Mouse (Mus musculus) spleen, adult 18-20 months (tissue): ENCODE measurements at regions not wholly inside any gene's neighbourhood (a gene's known extent, or its start where the extent isn't known, plus 50 kb on each side); places are given as distances from the start of the nearest gene placed in this dataset.

Experiments used
- DNase-seq, 2 experiments: peaks; one replicate each; pipeline ENCODE4 v3.0.0; 2022; ENCODE audit warnings: mixed read lengths in 2 of 2

- no peak for DNase-seq
Observed at GRCm38 (mm10) chr8:126854121-126855055, 91.3 kb downstream of the Tomm20 start.

DNA sequence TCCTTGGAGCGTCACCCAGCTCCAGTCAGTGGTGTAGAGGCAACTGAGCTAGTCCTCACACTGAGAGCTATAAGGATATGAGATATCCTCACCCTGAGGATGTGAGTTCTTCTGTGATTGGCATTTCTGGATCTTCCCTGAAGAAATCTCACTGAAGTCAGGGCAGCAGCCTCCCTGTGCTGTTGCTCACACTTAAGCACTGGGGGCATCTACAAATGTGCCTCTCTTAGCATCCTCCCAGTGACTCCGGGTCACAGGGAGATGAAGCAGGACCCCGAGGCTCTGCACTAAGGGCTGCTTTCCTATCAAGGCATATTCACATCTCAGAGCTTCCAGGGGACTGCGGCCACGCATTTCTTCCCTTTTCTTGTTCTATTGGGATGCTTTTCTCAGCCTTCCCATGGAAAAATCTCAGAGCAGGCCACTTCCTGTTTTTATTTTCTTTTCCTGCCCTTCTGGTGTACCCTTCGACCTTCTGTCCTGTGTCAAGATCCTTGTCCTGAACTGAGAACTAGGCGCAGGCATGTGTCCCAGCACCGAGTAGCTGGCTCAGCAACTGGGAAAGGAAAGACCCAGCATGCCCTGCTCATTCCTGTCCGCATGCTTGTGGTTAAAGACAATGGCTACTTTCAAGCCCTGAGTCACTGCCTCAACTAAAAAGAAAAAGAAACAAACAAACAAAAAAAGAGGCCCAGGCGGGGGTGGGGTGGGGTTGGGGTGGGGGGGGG lies 92.8 kb downstream of the Tomm20 start:
- DNase-seq: no peak

DNA sequence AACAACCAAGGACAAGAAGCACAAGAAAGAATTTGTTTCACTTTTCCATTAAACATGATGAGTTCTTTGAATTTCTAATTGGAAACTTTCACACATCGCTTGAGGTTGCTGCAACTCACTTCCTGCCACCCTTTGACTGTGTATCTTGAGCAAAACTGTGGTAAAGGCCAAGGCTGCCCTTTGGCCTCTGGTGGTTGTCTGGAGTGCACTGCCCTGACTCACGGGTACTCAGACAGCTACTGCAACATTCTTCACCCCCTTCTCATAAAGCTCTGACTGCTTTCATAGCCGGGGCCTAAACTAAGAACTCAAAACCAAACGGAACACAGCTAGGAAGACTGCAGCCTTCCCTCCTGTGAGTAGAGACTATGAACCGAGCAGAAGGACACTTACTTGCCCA lies 93.5 kb downstream of the Tomm20 start:
- no peak for DNase-seq

DNA sequence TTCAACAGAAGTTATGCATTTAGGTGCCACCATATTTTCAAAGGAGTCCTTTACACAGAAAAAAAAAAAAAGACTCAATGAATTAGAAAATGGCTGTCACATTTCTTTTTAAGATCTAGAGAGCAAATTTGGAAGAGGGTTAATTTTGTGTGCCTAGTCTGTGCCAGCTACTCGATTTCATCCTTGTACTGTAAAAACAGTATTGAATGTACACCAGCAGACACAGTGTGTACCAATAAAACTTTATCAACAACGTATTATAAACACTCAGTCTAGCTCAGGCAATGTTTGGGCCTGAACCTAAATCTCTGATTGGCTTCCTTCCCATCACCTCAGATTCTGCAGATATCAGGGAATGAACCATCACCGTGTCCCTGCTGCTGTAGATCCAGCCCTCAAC lies 93.9 kb downstream of the Tomm20 start:
- no peak for DNase-seq

DNA sequence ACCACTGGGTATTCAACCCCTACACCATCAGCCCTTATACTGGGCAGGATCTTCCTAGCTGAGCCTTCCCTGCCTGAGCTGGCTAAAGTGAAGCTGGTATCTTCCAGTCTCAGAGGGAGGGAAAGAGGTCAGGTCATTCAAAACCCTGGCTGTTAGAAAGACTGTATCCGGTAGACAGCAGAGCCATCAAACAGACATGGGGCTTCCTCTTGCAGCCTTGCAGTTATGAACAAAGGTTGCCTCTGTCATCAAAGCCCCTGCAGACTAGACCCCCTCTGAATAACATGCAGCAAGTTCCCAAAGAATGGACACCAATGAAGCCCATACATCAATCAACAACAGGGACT lies 95.5 kb downstream of the Tomm20 start:
- DNase-seq: no peak

DNA sequence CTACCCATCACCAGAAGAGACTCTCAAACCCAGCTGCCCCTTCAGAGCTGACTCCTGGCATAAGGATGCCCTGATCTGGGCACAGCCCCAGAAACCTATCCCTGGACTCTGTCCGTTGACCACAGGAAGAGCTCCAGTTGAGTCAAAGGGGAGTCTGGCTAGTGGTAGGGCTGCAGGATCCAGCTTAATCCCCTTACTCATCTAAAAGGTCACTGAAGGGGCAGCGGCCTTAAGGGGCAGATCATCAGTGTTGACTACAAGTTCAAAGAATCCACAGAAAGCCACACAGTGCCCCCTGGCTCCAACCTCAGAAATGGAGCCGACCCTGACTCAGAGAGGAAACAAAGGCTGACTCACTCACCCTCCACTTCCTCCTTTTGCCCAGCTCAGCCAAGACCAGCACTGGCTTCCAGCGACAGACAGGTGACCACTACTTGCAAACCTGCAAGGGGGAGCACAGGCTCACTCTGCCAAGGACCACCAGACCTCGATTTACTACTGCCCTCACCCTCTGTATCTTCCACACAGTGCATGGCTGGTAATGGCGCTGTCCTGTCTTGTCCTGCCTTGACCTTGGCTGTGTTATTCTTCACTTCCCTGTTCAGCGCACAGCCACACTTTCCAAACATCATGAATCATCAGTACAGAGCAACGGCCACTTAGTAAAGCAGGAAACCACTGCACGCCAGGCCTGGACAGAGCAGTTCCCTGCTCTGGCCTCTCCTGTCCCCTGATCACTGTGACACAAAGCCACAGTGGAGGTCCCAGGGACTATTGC lies 96.0 kb downstream of the Tomm20 start:
- DNase-seq: peak; percentile 62 to 63

DNA sequence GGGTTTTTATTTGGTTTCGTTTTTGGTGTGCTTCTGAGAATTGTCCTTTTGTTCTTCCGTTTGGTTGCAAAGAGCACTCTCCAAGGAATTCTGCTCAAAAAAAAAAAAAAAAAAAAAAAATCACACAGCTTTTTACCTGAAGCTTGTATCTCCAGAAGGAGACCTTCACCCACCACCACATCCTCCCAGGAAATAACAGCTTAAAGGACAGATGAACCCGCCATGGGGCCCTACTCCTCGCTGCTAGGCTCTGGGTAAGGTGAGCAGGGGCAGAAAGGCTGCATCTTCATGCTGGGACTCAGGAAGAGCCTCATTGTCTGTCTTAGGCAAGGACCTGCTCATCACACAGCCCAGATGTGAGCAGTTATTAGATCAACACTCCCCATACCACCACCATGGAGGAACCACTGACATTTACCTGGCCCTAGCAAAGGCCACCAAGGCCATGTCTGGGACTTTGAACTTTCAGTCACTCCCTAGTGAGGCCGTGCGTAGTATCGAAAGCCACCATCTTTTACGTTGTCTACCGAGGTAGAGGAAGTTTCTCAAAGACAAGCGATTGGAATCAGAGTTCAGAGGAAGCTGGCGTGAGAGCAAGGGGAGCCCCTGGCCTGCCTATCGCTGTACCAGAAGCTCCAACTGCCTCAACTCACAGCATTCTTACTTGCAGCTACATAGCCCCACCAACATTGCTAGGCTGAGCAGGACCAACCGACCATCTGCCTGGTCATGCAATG lies 97.1 kb downstream of the Tomm20 start:
- no peak for DNase-seq

DNA sequence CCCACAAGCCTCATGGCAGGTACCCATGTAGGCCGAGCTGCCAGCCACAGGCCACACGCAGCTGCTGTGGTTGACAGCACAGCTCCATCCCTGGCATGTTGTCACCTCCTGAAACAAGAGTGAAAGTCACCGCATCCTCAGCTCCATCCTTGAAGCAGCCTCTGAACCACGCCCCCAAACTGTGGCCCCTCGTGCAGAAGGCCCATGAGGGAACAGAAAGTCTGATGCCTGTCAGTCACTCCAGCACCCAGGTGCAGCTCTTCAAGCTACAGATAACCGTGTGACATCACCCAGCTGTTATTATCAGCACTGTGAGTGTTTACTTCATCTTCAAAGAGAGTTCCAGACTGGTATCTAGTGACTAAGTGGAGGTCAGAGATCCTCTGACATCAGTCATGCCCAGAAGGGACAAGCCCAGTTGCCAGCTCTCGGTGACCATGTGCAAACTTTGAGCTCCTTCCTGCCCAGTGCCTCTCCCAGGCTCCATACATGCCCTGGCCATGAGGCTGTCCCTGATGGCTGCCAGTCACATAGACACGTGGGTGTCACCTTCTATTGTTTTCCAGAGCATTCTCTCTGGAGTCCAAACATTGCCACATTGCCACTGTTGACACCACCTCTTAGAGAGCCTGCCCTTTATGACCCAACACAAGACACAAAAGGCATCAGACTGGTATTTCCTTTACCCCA lies 97.8 kb downstream of the Tomm20 start:
- DNase-seq: peak; percentile 62 to 71

DNA sequence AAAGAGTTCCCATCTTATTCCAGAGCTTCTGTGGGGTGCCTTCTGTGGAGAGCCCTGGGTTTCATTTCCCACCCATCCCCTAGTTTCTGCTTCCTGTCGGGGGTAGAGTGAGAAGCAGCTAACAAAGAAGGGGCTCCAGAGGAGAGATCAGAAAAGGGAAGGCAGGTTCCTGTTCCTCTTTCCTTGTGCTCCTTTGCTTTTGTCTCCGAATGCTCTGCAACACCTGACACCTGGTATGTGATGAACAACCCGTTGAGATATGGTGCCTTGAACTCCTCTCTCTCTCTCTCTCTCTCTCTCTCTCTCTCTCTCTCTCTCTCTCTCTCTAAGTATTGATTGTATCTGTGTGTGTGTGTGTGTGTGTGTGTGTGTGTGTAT lies 99.5 kb downstream of the Tomm20 start:
- DNase-seq: no peak

GRCm38 (mm10) chr8:126845530-126846187 lies 100.0 kb downstream of the Tomm20 start:
- no peak for DNase-seq

- DNase-seq: no peak
Observed at GRCm38 (mm10) chr8:126844627-126845026, 101.0 kb downstream of the Tomm20 start.

DNA sequence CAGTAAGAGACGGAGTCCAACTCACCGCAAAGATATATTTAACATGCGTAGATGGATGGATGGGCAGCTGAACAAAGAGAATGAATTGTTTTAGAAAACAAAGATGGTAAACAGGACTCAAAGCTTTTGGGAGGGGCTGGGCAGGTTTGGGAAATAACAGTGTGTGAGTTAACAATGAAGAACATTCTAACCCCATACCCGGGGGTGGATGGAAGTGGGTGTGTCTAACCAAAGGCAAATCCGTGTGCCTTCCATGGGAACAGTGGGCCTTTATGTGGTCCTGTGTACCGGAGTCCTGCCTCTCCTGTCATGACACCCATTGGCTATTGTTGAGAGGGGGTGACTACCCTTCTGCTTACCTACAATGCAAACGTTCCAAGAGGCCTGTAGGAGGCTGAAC lies 104.5 kb downstream of the Tomm20 start:
- no peak for DNase-seq

DNA sequence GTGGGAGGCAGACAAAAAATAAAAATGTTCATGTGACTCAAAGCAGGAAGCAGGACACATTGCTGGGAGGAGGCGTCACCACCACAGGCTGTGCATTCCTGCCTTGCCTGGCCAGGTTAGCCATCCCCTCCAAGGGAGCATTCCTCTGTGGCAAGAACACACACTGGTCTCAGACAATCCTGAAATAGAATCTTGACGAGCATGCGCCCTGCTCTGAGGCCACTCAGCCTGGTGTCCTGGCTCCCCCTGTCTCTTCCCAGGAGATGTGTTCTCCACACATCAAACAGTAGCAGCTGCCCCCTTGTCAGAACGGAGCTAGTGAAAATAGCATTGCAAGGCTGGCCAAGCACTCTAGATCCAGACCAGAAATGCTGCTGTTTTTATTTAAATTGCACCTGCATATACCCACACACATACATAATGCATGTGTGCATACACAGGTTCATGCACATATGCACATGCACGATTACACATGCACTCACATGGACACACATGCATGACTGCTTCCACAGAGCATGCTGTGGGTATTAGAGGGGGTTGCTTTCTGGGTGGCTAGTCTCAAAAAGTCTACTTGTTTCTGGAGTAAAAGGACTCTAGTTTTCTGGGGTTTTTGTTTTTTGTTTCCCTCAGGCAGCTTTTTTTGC lies 105.8 kb downstream of the Tomm20 start:
- no peak for DNase-seq

DNA sequence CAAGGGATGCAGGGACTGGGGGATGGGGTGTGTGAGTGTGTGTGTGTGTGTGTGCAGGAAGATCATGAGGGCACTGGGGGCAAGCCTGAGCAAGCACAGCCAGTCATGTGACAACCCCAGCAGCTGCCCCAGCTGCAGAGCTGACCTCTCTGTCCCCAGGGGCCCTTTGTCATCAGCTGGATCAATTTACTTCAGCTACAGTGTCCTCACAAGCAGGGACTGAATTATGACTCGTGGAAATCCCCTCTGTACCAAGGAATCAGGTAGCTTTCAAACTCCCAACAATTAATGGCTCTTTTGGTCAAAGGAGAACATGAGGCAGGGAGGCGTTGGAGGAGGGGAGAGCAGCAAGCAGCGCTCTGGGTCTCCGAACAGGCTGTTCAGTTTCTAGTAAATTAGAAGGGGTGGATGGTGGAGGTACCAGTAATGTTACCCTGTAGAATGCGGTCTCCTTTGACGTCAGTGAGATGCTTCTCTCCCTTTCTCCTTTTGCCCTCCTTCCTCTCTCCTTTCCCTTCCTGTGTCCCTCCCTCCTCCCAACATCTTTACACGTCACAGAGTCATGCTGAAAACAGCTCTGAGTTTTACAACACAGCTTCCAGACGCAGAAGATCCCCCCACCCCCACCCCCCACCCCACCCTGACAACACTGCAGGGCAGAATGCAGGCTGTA lies 106.5 kb downstream of the Tomm20 start:
- DNase-seq: peak in 1 of 2 experiments; percentile 62

DNA sequence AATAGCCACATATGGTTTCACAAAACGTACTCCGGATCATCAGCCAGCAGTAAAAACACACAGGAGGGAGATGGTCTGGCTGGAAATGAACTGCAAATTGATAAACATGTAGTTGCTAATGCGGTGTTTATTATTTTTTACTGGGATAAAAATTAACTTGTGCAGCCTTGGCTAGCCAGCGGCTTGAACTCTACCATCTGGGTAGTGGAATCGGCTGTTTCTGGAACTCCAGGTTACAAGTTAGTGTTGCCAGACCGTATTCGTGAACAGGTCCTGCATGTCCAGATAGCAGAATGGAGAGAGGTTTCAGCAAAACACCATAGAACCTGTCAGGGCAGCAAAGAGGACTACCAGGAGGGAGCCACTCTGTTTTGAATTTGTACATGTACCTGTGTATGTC lies 107.4 kb downstream of the Tomm20 start:
- DNase-seq: no peak

DNA sequence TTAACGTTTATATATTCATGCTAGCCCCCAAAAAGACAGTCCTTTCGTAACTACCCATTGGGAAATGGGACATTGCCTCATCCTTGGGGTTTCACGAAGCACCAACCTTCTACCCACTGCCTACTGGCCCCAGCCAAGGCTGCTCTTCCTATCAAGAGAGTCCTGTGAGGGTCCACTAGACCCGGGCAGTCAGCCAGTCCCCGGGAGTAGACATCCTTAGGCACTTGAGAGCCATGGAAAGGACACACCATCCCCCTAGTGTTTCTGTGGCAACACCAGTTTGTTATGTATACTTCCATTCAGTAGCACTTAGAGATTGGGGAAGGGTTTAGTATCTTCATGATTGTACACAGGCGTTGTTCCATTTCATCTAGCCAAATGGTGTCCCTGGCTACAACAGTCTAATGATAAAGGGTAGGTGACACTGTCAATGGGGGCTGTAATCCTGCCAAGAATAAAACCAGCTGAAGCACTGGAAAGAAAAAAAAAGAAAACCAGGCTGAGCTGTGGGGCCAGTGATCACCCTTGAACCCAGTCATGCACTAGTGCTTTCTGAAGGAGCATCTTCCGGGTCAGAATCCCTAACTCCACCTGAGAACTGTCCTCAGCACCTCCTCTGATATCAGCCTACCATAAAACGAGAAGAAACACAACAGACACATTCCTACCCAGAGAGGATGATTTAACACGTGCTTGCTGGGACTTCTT lies 108.2 kb downstream of the Tomm20 start:
- no peak for DNase-seq

DNA sequence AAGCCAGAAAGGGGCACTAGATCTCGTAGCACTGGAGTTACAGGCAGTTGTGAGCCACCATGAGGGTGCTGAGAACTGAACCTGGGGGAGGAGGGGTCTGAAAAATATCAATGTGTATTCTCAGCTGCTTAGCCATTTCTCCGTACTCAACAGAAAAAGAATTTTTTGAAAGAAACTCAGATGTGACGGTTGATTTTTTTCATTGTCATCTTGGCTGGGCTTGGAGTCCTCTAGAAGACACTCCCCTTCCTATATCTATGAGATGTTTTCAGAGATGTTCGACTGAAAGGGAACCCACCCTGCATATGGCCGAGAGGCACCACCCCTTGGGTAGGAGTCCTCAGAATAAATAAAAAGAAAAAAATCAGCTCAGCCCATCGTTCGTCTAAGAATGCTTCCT lies 110.1 kb downstream of the Tomm20 start:
- no peak for DNase-seq

DNA sequence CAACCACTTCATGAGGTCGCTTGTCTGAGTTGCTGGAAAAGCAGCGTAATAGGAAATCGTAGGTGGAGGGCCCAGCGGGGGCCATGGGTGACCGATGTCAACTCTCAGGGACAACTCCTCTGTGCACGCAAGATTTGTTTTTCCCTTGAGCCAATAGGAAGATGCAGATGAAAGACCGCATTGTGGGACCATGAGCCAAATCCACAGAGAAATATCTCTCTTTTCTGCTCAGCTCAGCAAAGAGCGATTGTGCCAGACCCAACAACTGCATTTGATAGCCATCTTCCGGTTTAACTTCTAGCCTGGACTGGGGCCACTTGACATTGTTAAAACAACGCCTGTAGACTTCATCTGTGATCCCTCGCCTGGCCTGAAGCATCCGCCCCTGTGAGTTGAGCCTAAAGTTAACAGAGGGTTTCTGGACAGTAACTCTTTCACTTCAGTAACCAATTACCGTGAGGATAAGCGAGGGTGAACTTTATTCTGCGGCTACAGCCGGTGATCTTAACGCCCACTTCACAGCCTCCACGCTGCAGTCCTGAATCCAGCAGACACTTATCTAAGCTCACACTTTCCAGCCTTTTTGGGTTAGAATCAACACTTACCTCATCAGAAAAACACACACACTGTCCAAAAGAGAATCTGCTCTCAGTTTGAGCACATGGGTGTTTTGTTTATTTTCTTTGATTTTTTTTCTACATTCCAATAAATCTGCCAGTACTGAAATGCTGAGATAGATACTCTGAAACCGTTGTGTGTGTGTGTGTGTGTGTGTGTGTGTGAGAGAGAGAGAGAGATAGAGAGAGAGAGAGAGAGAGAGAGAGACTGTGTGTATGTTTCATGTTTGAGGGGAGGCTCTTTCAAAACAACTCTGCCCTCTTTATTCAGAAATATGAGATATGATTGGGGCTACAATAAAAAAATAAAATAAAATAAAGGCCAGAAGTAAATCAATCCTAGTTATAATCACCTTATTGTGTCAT lies 111.9 kb downstream of the Tomm20 start:
- DNase-seq: no peak

GRCm38 (mm10) chr8:126833006-126833405 lies 112.6 kb downstream of the Tomm20 start:
- no peak for DNase-seq
